Mouse (Mus musculus) embryonic facial prominence, embryonic 12.5 days (tissue): ENCODE measurements around the gene Ccdc115. TPM values are rescaled to one million over a fixed set of nuclear protein-coding genes. Genes with fewer than 3 reads are reported as not detected.
"Not testable (repeated sequence)": the region's sequence is repeated elsewhere in the genome, so short reads cannot be mapped to it uniquely, and the experiment has no call there.

Experiments used
- ATAC-seq: fragments of 200-750 bp; cut with Nextera tagmentation; 2 replicates; pipeline ENCODE4 v1.8.0; 2017; ENCODE audit not compliant: insufficient number of reproducible peaks, insufficient read depth, low FRiP score, low TSS enrichment
- H3K27ac ChIP-seq: fragments of 300-500 bp; sonication (generic); 2 replicates; pipeline ENCODE4 v1.5.1; 2016; ENCODE audit warnings: mild to moderate bottlenecking
- H3K27me3 ChIP-seq: fragments of 300-500 bp; sonication (generic); 2 replicates; pipeline ENCODE4 v1.6.1; 2016; ENCODE audit warnings: mild to moderate bottlenecking, moderate library complexity
- H3K36me3 ChIP-seq: fragments of 300-500 bp; sonication (generic); 2 replicates; pipeline ENCODE4 v1.6.1; 2016; ENCODE audit warnings: mild to moderate bottlenecking
- H3K4me1 ChIP-seq: fragments of 300-500 bp; sonication (generic); 2 replicates; pipeline ENCODE4 v1.6.1; 2016
- H3K4me2 ChIP-seq: fragments of 300-500 bp; sonication (generic); replicated peaks from 2 replicates; pipeline ENCODE4 v1.6.1; 2016; ENCODE audit warnings: mild to moderate bottlenecking, moderate library complexity
- H3K4me3 ChIP-seq: fragments of 300-500 bp; sonication (generic); 2 replicates; pipeline ENCODE4 v1.5.1; 2016; ENCODE audit warnings: mild to moderate bottlenecking
- H3K9ac ChIP-seq: fragments of 300-500 bp; sonication (generic); 2 replicates; pipeline ENCODE4 v1.6.1; 2016; ENCODE audit warnings: mild to moderate bottlenecking, moderate library complexity
- H3K9me3 ChIP-seq: fragments of 300-500 bp; sonication (generic); 2 replicates; pipeline ENCODE4 v1.6.1; 2016; ENCODE audit warnings: mild to moderate bottlenecking, moderate library complexity
- WGBS: fragments of 180-500 bp; shearing (Covaris S2); methylation state at CpG from one replicate; pipeline ENCODE4 v1.1.7; 2016; 5-methylcytosine and 5-hydroxymethylcytosine counted together
- polyA plus RNA-seq: library from polyadenylated mRNA; unstranded; fragments of >200 nt; fragmentation: Nextera tagmentation; extraction: Ambion mirVana; gene quantifications from 2 replicates; pipeline ENCODE4 v1.2.1, GENCODE M21; 2016

Ccdc115 gene
- polyA plus RNA-seq, 1 experiment from 2014 or later, result 52.1 TPM

GRCm38 (mm10) chr1:34468051-34468450, 28.6 kb upstream of the Ccdc115 start:
- H3K4me2 ChIP-seq, result no peak overlapping the region
- H3K9ac ChIP-seq, result no peak overlapping the region
- H3K4me3 ChIP-seq, result no peak overlapping the region
- 0 out of 2 replicates have a peak, but pooled peaks cover 2% of the 10 kb centered on the region for H3K4me1 ChIP-seq
- no peak for ATAC-seq
- H3K9me3 ChIP-seq, result no peaks in the 10 kb centered on the region
- H3K27me3 ChIP-seq, result peaks cover 14% of the 10 kb centered on the region
- no peak overlapping the region for H3K27ac ChIP-seq
- WGBS, result 69% methylated on average over 3 of the region's 3 CpGs
- H3K36me3 ChIP-seq, result no peaks in the 10 kb centered on the region

- Histone ChIP-seq H3K9me3 (no peaks in the 10 kb centered on the region), H3K4me2 (no peak overlapping the region), H3K36me3 (no peaks in the 10 kb centered on the region), H3K27ac (no peak overlapping the region), H3K4me1 (no peaks in the 10 kb centered on the region), H3K4me3 (no peak overlapping the region), H3K27me3 (peaks cover 11% of the 10 kb centered on the region), H3K9ac (no peak overlapping the region)
- ATAC-seq, result no peak
- WGBS, result 78% methylated on average over 6 of the region's 6 CpGs
Observed at GRCm38 (mm10) chr1:34465445-34465844, 26.0 kb upstream of the Ccdc115 start.

- WGBS, result 81% methylated on average over 8 of the region's 8 CpGs
- peaks cover 5% of the 10 kb centered on the region for H3K4me1 ChIP-seq
- no peak overlapping the region for H3K4me3 ChIP-seq
- no peak overlapping the region for H3K27ac ChIP-seq
- ATAC-seq, result no peak
- peaks cover 22% of the 10 kb centered on the region for H3K27me3 ChIP-seq
- H3K9ac ChIP-seq, result no peak overlapping the region
- H3K9me3 ChIP-seq, result no peaks in the 10 kb centered on the region
- H3K4me2 ChIP-seq, result no peak overlapping the region
- no peaks in the 10 kb centered on the region for H3K36me3 ChIP-seq
Observed at GRCm38 (mm10) chr1:34464310-34464817, 24.9 kb upstream of the Ccdc115 start.

GRCm38 (mm10) chr1:34462766-34463165, 23.3 kb upstream of the Ccdc115 start:
- H3K4me3 ChIP-seq, result no peak overlapping the region
- H3K27ac ChIP-seq, result no peak overlapping the region
- no peak for ATAC-seq
- no peak overlapping the region for H3K4me2 ChIP-seq
- H3K9ac ChIP-seq, result no peak overlapping the region
- H3K27me3 ChIP-seq, result peaks cover 37% of the 10 kb centered on the region
- peaks cover 8% of the 10 kb centered on the region for H3K4me1 ChIP-seq
- no peaks in the 10 kb centered on the region for H3K36me3 ChIP-seq
- WGBS, result 17% methylated on average over 7 of the region's 7 CpGs
- no peaks in the 10 kb centered on the region for H3K9me3 ChIP-seq

- H3K4me2 ChIP-seq, result peak overlapping the region; percentile 89
- 3% methylated on average over 15 of the region's 15 CpGs for WGBS
Observed at GRCm38 (mm10) chr1:34460061-34460441, 20.6 kb upstream of the Ccdc115 start.

GRCm38 (mm10) chr1:34459284-34460060, 20.0 kb upstream of the Ccdc115 start, which contains the start of gene Ptpn18:
TSS of gene Ptpn18 (plus strand) at chr1:34459762.
- ATAC-seq, result peak; percentile 84
- H3K27ac ChIP-seq, result no peak within 1 kb of the TSS
- peak within 1 kb of the TSS; percentile 89 for H3K4me2 ChIP-seq
- H3K9ac ChIP-seq, result peak within 1 kb of the TSS; percentile 45
- under 1% methylated on average over 48 of the region's 48 CpGs for WGBS
- peaks cover 44% of the 10 kb centered on the region for H3K27me3 ChIP-seq
- no peaks in the 10 kb centered on the region for H3K9me3 ChIP-seq
- H3K4me3 ChIP-seq, result peak within 1 kb of the TSS; percentile 55
- peaks cover 8% of the 10 kb centered on the region for H3K4me1 ChIP-seq
- H3K36me3 ChIP-seq, result no peaks in the 10 kb centered on the region

More at GRCm38 (mm10) chr1:34460061-34460441, 20.6 kb upstream of the Ccdc115 start:
- Histone ChIP-seq H3K27ac (no peak overlapping the region), H3K9ac (peak overlapping the region; percentile 45; the same call in 1 of the 2 replicates), H3K4me1 (peaks cover 8% of the 10 kb centered on the region), H3K27me3 (peaks cover 44% of the 10 kb centered on the region), H3K4me3 (peak overlapping the region; percentile 55), H3K9me3 (no peaks in the 10 kb centered on the region), H3K36me3 (no peaks in the 10 kb centered on the region)
- no peak for ATAC-seq

- Histone ChIP-seq H3K27me3 (peaks cover 44% of the 10 kb centered on the region), H3K9ac (no peak overlapping the region), H3K36me3 (no peaks in the 10 kb centered on the region), H3K4me3 (no peak overlapping the region), H3K27ac (no peak overlapping the region), H3K4me2 (no peak overlapping the region), H3K9me3 (no peaks in the 10 kb centered on the region), H3K4me1 (peaks cover 8% of the 10 kb centered on the region)
- 34% methylated on average over 8 of the region's 8 CpGs for WGBS
- no peak for ATAC-seq
Observed at GRCm38 (mm10) chr1:34458431-34458830, 19.0 kb upstream of the Ccdc115 start.

GRCm38 (mm10) chr1:34443124-34443523, 3.7 kb upstream of the Ccdc115 start:
- Histone ChIP-seq H3K4me3 (no peak overlapping the region), H3K4me2 (no peak overlapping the region), H3K4me1 (peaks cover 11% of the 10 kb centered on the region; the same call in 1 of the 2 replicates), H3K9ac (no peak overlapping the region), H3K9me3 (no peaks in the 10 kb centered on the region), H3K36me3 (peaks cover 43% of the 10 kb centered on the region), H3K27ac (no peak overlapping the region), H3K27me3 (no peaks in the 10 kb centered on the region)
- WGBS, result 90% methylated on average over 6 of the region's 6 CpGs
- no peak for ATAC-seq

GRCm38 (mm10) chr1:34439961-34440630, 624 bp upstream of the Ccdc115 start:
- peak overlapping the region; percentile 32; the same call in 1 of the 2 replicates for H3K27ac ChIP-seq
- peak; percentile 20; the same call in 1 of the 2 replicates for ATAC-seq
- H3K36me3 ChIP-seq, result peaks cover 33% of the 10 kb centered on the region

GRCm38 (mm10) chr1:34438381-34439051, 956 bp downstream of the Ccdc115 start:
- H3K4me3 ChIP-seq, result peak overlapping the region; percentile 68
- ATAC-seq, result no peak
- H3K4me2 ChIP-seq, result peak overlapping the region; percentile 70
- peak overlapping the region; percentile 66 for H3K9ac ChIP-seq
- H3K27me3 ChIP-seq, result no peaks in the 10 kb centered on the region
- no peaks in the 10 kb centered on the region for H3K9me3 ChIP-seq
- H3K27ac ChIP-seq, result no peak overlapping the region
- WGBS, result 43% methylated on average over 15 of the region's 20 CpGs
- peaks cover 17% of the 10 kb centered on the region for H3K36me3 ChIP-seq
- H3K4me1 ChIP-seq, result peaks cover 11% of the 10 kb centered on the region; the same call in 1 of the 2 replicates

More at GRCm38 (mm10) chr1:34439961-34440630, 624 bp upstream of the Ccdc115 start:
- H3K4me1 ChIP-seq, result peaks cover 11% of the 10 kb centered on the region; the same call in 1 of the 2 replicates
- no peaks in the 10 kb centered on the region for H3K27me3 ChIP-seq
- H3K4me2 ChIP-seq, result peak overlapping the region; percentile 69
- 7% methylated on average over 31 of the region's 31 CpGs for WGBS
- no peaks in the 10 kb centered on the region for H3K9me3 ChIP-seq
- H3K9ac ChIP-seq, result peak overlapping the region; percentile 66
- H3K4me3 ChIP-seq, result peak overlapping the region; percentile 68

- peaks cover 11% of the 10 kb centered on the region; the same call in 1 of the 2 replicates for H3K4me1 ChIP-seq
- H3K9ac ChIP-seq, H3K4me2 ChIP-seq, H3K36me3 ChIP-seq, H3K4me3 ChIP-seq, H3K9me3 ChIP-seq, H3K27ac ChIP-seq, ATAC-seq, H3K27me3 ChIP-seq: not testable (repeated sequence)
- WGBS, result 93% methylated on average over 8 of the region's 8 CpGs
Observed at GRCm38 (mm10) chr1:34437366-34437765, 2.1 kb downstream of the Ccdc115 start.
